Mouse (Mus musculus) limb, embryonic 15.5 days (tissue): Measurements from ENCODE around the gene Slc22a12. TPM values are rescaled to one million over a fixed set of nuclear protein-coding genes. Genes with fewer than 3 reads are reported as not detected.

Experiments used
- ATAC-seq: fragments of 200-750 bp; cut with Nextera tagmentation; 2 replicates; pipeline ENCODE4 v1.8.0; 2017; ENCODE audit warnings: low read depth, moderate TSS enrichment; ENCODE audit not compliant: insufficient number of reproducible peaks, low FRiP score, low TSS enrichment
- H3K27ac ChIP-seq: fragments of 300-500 bp; sonication (generic); 2 replicates; pipeline ENCODE4 v1.5.1; 2015; ENCODE audit warnings: moderate library complexity, mild to moderate bottlenecking, inconsistent platforms
- H3K27me3 ChIP-seq: fragments of 300-500 bp; sonication (generic); 2 replicates; pipeline ENCODE4 v1.6.1; 2015; ENCODE audit warnings: inconsistent platforms
- H3K36me3 ChIP-seq: fragments of 300-500 bp; sonication (generic); 2 replicates; pipeline ENCODE4 v1.6.1; 2015; ENCODE audit warnings: inconsistent platforms
- H3K4me1 ChIP-seq: fragments of 300-500 bp; sonication (generic); 2 replicates; pipeline ENCODE4 v1.6.1; 2015; ENCODE audit warnings: inconsistent platforms
- H3K4me2 ChIP-seq: fragments of 300-500 bp; sonication (generic); 2 replicates; pipeline ENCODE4 v1.6.1; 2015; ENCODE audit warnings: mild to moderate bottlenecking, inconsistent platforms
- H3K4me3 ChIP-seq: fragments of 300-500 bp; sonication (generic); 2 replicates; pipeline ENCODE4 v1.5.1; 2015; ENCODE audit warnings: mild to moderate bottlenecking, inconsistent platforms
- H3K9ac ChIP-seq: fragments of 300-500 bp; sonication (generic); 2 replicates; pipeline ENCODE4 v1.6.1; 2015; ENCODE audit warnings: inconsistent platforms
- H3K9me3 ChIP-seq: fragments of 300-500 bp; sonication (generic); 2 replicates; pipeline ENCODE4 v1.6.1; 2016; ENCODE audit warnings: inconsistent platforms
- WGBS: fragments of 180-500 bp; shearing (Covaris S2); methylation state at CpG from one replicate; pipeline ENCODE4 v1.1.7; 2015; 5-methylcytosine and 5-hydroxymethylcytosine counted together
- polyA plus RNA-seq: library from polyadenylated mRNA; unstranded; fragments of >200 nt; fragmentation: Nextera tagmentation; extraction: Ambion mirVana; gene quantifications from 2 replicates; pipeline ENCODE4 v1.2.1, GENCODE M21; 2015

The Slc22a12 gene
- polyA plus RNA-seq, 1 experiment from 2014 or later: not detected

DNA sequence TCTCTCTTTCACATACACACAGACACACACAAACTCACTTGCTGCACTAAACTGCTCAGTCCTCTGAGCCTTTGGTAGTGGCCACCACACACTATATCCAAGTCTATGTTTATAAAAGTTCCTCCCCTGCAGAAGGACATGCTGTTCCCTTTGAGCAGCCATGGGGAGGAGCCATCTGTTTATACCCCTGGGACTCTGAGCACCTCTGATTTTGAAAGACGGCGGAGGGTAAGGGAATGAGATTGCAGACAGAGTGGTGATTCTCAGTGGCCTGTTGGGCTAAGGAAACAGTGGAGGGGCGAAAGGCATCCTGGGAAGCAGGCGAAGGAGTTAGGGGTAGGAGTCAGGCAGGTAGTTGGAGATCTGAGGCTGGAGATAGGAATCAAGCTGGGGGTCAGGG lies 3.2 kb downstream of the Slc22a12 start:
- 74% methylated on average over 4 of the region's 4 CpGs for WGBS
- no peak for ATAC-seq
- Histone ChIP-seq H3K36me3 (no peaks in the 10 kb centered on the region), H3K9me3 (no peaks in the 10 kb centered on the region), H3K4me1 (no peaks in the 10 kb centered on the region), H3K4me3 (no peak overlapping the region), H3K9ac (no peak overlapping the region), H3K4me2 (no peak overlapping the region), H3K27me3 (peaks cover 22% of the 10 kb centered on the region; the same call in 1 of the 2 replicates), H3K27ac (no peak overlapping the region)

DNA sequence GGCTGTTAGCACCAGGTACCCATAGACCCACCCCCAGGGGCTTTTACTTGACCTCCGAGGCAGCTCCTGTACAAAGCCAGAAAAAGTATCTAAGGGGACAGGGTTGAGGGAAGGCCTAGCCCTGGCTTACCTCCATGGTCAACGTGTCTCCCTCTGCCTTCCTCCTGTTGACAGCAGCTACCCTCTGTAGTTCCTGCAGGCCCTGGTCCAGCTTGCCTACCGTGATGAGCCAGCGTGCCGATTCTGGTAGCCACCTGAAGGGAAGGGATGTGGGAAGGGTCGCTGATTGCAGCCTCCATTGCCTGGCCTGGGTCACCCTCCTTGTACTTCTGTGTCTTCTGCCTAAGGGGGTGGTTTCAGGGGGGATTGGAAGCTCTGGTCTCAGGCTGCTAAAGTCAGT lies 4.3 kb downstream of the Slc22a12 start:
- peaks cover 32% of the 10 kb centered on the region for H3K27me3 ChIP-seq
- H3K4me1 ChIP-seq: no peaks in the 10 kb centered on the region
- H3K4me2 ChIP-seq: no peak overlapping the region
- H3K9me3 ChIP-seq: no peaks in the 10 kb centered on the region
- no peaks in the 10 kb centered on the region for H3K36me3 ChIP-seq
- H3K4me3 ChIP-seq: no peak overlapping the region
- WGBS: 81% methylated on average over 6 of the region's 6 CpGs
- ATAC-seq: no peak
- H3K9ac ChIP-seq: no peak overlapping the region
- H3K27ac ChIP-seq: no peak overlapping the region

DNA sequence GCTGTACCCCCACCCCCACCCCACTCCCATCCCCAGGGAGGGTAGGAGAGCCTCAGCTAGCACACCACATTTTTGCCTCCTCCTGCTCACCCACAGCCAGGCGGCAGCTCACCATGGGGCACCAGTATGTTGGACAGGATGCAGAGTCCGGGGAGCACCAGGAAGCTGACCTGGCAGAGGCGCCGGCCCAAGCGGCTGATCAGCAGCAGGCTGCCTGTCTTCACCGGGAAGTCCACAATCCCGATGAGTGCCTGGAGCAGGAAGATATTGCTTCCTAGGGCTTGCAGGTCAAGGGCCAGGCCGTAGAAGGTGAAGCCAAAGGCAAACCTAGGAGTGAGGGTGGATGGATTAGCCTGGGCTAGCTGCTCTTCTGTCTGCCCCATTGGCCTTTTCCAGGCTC lies 5.3 kb downstream of the Slc22a12 start:
- Histone ChIP-seq H3K4me1 (peaks cover 4% of the 10 kb centered on the region; the same call in 1 of the 2 replicates), H3K36me3 (no peaks in the 10 kb centered on the region), H3K4me3 (no peak overlapping the region), H3K27me3 (peaks cover 43% of the 10 kb centered on the region), H3K9me3 (no peaks in the 10 kb centered on the region), H3K27ac (no peak overlapping the region), H3K4me2 (no peak overlapping the region), H3K9ac (no peak overlapping the region)
- no peak for ATAC-seq
- 67% methylated on average over 8 of the region's 8 CpGs for WGBS

DNA sequence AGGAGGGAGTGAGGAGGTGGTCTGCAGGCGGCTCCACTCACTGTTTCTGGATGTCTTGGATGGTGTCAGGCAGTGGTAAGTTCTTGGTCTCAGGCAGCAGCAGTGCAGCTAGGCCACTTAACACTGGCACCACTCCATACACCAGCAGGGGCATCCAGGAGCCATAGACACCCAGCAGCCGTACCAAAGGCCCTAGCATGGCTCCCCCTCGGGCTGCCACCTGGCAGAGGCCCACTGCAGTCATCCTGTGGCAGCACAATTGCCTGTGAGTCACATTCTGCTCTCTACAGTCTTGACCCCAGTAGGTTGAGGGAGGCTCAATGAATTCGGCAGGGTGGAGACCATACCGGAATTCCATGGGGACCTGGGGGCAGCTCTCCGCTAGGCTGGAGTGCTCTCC lies 6.1 kb downstream of the Slc22a12 start:
- 69% methylated on average over 6 of the region's 6 CpGs for WGBS
- peaks cover 51% of the 10 kb centered on the region for H3K27me3 ChIP-seq

DNA sequence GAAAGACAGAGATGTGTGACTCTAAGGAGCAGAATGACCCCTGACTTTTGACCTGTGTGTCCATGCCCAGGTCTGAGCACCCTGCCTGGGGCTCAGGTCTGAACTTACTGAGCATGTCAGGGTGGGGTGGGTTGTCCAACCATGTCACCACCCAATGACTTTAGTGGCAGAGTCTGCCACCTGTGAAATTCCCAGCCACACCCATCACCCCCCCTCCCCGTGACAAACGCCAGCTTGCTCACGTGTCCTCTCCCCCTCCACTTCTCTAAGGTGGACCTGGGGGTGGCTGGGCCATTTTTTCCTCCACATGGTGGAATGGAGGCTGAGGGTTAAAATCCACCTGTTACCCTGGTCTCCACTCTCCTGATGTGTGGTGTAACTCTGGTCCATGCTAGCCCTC lies 6.6 kb downstream of the Slc22a12 start:
- H3K27me3 ChIP-seq: peaks cover 56% of the 10 kb centered on the region
- peaks cover 17% of the 10 kb centered on the region for H3K4me1 ChIP-seq
- no peak overlapping the region for H3K9ac ChIP-seq
- H3K36me3 ChIP-seq: no peaks in the 10 kb centered on the region
- no peaks in the 10 kb centered on the region for H3K9me3 ChIP-seq
- no peak for ATAC-seq
- H3K4me3 ChIP-seq: no peak overlapping the region
- H3K4me2 ChIP-seq: no peak overlapping the region
- WGBS: 65% methylated on average over 3 of the region's 3 CpGs
- no peak overlapping the region for H3K27ac ChIP-seq

More for the DNA sequence above, 6.1 kb downstream of the Slc22a12 start:
- Histone ChIP-seq H3K36me3 (no peaks in the 10 kb centered on the region), H3K4me3 (no peak overlapping the region), H3K9ac (no peak overlapping the region), H3K27ac (no peak overlapping the region), H3K4me2 (no peak overlapping the region), H3K9me3 (no peaks in the 10 kb centered on the region), H3K4me1 (peaks cover 12% of the 10 kb centered on the region)
- no peak for ATAC-seq

DNA sequence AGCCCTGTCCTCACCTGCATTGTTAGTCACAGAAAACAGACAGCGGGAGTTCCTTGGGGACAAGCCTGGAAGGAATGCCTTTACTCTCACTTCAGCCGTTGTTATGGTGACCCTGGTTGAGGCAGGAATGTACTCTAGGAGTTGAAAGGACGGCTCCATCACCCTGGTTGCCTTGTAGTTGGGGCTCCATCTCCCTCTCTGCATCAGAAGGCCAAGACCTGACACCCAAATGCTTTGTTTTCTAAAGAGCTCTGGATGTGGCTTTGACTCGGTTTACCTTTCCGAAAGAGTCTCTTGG lies 8.8 kb downstream of the Slc22a12 start:
- H3K9ac ChIP-seq: no peak overlapping the region
- ATAC-seq: no peak
- 54% methylated on average over 5 of the region's 5 CpGs for WGBS

DNA sequence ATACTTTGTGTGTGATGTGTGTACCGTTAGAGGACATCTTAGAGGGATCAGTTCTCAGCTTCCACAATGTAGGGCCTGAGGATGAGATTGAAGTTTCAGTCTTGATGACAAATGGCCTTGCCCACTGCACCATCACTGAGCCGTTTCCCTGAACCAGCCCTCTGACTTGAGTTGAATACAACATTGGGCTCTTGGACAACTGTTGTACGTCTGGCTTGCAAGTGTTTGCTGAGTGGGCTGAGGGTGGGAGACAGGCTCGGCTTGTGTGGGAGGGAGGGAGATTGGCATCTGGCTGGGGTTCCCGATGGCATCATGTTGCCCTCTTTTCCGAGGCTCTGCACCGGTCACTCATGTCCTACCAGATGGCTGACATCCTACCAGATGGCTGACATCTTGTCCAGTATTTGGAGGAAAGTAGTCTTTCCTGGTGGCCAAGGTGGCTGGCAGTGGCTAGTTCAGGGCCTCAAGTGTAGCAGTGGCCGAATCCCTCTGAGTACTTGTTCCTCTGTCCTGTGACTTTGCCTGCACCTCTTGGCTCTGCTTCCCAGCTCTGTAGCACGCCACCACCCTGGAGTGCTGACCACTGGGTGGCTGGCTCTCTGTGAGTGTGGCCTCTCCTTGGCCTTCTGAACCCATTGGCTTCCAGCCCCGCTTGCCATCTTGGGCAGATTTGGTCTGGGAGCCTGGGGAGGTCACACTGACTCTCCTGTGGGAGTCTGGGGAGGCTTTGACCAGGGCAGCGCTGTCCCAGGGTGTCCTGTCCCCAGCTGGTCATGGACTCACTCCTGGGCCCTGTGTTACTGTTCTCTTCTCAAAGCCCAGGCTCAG lies 9.3 kb downstream of the Slc22a12 start:
- Histone ChIP-seq H3K4me1 (peaks cover 21% of the 10 kb centered on the region), H3K4me2 (no peak overlapping the region), H3K4me3 (no peak overlapping the region), H3K9ac (no peak overlapping the region), H3K27ac (no peak overlapping the region), H3K9me3 (no peaks in the 10 kb centered on the region), H3K27me3 (peaks cover 77% of the 10 kb centered on the region), H3K36me3 (no peaks in the 10 kb centered on the region)
- ATAC-seq: no peak
- 77% methylated on average over 11 of the region's 11 CpGs for WGBS

More for the DNA sequence above, 8.8 kb downstream of the Slc22a12 start:
- Histone ChIP-seq H3K27ac (no peak overlapping the region), H3K4me3 (no peak overlapping the region), H3K4me2 (no peak overlapping the region), H3K4me1 (peaks cover 21% of the 10 kb centered on the region), H3K27me3 (peaks cover 71% of the 10 kb centered on the region), H3K9me3 (no peaks in the 10 kb centered on the region), H3K36me3 (no peaks in the 10 kb centered on the region)

DNA sequence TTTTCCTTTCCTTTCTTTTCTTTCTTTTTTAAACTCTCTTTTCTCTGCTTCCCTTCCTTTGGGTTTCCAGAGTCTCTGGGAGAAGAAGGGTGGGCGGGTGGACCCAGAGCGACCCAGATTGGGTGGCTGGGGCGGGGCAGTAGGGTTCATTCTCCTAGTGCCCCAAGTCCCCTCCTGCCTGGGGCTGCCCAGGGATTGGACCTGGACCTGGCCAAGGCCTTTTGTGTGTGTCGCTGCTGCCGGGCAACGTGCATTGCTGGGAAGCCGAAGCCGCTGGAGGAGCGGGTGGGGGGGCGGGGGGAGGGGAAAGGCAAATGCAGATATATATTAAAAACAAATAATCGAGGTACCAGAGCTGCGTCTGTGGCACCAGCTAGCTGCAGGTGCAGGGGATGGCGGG lies 10.2 kb downstream of the Slc22a12 start:
- H3K27ac ChIP-seq: no peak overlapping the region
- H3K4me1 ChIP-seq: peaks cover 21% of the 10 kb centered on the region
- whole genome bisulfite sequencing: 11% methylated on average over 13 of the region's 13 CpGs
- H3K4me2 ChIP-seq: peak overlapping the region; percentile 80; the same call in 1 of the 2 replicates
- H3K9ac ChIP-seq: no peak overlapping the region
- H3K36me3 ChIP-seq: no peaks in the 10 kb centered on the region
- peaks cover 77% of the 10 kb centered on the region for H3K27me3 ChIP-seq
- no peak for ATAC-seq
- H3K9me3 ChIP-seq: no peaks in the 10 kb centered on the region
- H3K4me3 ChIP-seq: peak overlapping the region; percentile 44; the same call in 1 of the 2 replicates

DNA sequence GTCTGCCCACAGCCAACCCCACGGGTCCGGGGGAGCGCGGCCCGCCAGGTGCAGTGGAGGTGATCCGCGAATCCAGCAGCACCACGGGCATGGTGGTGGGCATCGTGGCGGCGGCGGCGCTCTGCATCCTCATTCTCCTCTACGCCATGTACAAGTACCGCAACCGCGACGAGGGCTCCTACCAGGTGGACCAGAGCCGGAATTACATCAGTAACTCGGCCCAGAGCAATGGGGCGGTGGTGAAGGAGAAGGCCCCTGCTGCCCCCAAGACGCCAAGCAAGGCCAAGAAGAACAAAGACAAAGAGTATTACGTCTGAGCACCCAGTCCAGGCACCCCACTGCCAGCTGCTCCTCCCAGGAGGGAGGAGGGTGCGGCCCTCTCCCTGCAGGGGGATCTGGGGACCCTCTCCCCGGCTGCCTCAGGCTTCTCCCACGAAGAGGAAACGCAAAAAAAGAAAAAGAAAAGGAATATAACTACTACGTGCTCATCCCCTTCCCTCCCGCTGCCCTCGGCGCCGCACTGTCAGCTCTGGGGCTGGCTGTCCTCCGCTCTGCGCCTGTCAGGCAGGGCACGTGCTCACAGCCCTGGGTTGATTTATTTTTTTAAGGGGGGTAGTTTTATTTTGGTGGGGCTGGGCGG lies 10.9 kb downstream of the Slc22a12 start:
- WGBS: 2% methylated on average over 36 of the region's 36 CpGs
- Histone ChIP-seq H3K27ac (no peak overlapping the region), H3K27me3 (peaks cover 71% of the 10 kb centered on the region), H3K36me3 (no peaks in the 10 kb centered on the region), H3K9ac (no peak overlapping the region), H3K4me1 (peaks cover 21% of the 10 kb centered on the region), H3K4me2 (peak overlapping the region; percentile 80), H3K4me3 (peak overlapping the region; percentile 44), H3K9me3 (no peaks in the 10 kb centered on the region)
- no peak for ATAC-seq

DNA sequence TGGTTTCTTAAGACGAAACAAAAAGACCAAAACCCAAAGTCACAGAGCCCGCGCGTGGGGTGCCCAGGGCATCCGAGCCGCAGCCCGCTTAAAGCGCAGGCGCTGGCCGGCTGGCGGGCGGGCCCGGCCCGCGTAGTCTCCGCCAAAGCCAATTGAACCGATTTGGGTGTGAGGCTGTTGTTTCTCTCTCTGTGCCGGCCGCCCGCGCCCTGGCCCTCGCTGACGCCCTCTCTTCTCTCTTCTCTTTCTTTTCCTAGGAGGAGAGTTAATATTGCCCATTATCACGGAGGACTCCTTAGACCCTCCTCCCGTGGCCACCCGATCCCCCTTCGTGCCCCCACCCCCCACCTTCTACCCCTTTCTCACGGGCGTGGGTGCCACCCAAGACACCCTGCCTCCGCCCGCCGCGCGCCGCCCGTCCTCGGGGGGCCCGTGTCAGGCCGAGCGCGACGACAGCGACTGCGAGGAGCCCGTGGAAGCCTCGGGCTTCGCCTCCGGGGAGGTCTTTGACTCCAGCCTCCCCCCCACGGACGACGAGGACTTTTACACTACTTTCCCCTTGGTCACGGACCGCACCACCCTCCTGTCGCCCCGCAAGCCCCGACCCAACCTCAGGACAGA lies 11.7 kb downstream of the Slc22a12 start:
- H3K4me1 ChIP-seq: peaks cover 21% of the 10 kb centered on the region
- H3K9me3 ChIP-seq: no peaks in the 10 kb centered on the region
- H3K36me3 ChIP-seq: no peaks in the 10 kb centered on the region
- peak overlapping the region; percentile 35 for H3K9ac ChIP-seq
- ATAC-seq: no peak
- peak overlapping the region; percentile 80 for H3K4me2 ChIP-seq
- 1% methylated on average over 56 of the region's 56 CpGs for WGBS
- H3K27me3 ChIP-seq: peaks cover 66% of the 10 kb centered on the region
- no peak overlapping the region for H3K27ac ChIP-seq
- peak overlapping the region; percentile 44 for H3K4me3 ChIP-seq

DNA sequence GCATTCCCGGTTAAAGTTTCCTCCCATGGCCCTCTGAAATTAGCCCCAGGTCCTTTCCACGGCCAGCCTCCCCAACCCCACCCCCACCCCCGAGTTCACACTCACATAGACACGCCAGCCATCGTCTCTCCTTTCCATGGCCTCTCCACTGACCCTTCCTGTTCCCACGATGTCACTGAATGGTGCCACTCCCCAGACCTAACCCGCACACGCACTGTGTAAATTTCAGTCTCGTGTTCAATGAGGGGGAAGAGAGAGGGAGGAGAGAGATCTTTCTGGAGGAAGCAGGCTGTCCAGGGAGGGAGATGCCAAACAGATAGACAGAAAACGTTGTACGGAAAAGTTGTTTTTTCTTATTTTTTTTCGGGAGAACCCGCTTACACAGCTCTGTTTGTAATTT lies 12.5 kb downstream of the Slc22a12 start:
- no peaks in the 10 kb centered on the region for H3K9me3 ChIP-seq
- no peak for ATAC-seq
- no peak overlapping the region for H3K4me3 ChIP-seq
- no peak overlapping the region for H3K4me2 ChIP-seq
- H3K9ac ChIP-seq: no peak overlapping the region
- H3K36me3 ChIP-seq: no peaks in the 10 kb centered on the region
- peaks cover 67% of the 10 kb centered on the region for H3K27me3 ChIP-seq
- H3K27ac ChIP-seq: no peak overlapping the region
- H3K4me1 ChIP-seq: peaks cover 21% of the 10 kb centered on the region
- 32% methylated on average over 13 of the region's 13 CpGs for WGBS
